Mouse (Mus musculus) hindbrain, embryonic 14.5 days (tissue): ENCODE results near the gene Pde9a. TPM values are rescaled to one million over a fixed set of nuclear protein-coding genes. Genes with fewer than 3 reads are reported as not detected.

Experiments used
- ATAC-seq: fragments of 200-750 bp; cut with Nextera tagmentation; 2 replicates; pipeline ENCODE4 v1.8.0; 2017; ENCODE audit warnings: moderate number of reproducible peaks, mild to moderate bottlenecking, moderate TSS enrichment, moderate library complexity; ENCODE audit not compliant: low FRiP score
- DNase-seq: peaks from one replicate; pipeline ENCODE4 v3.0.0-alpha.2; 2015; ENCODE audit warnings: low spot score
- H3K27ac ChIP-seq: fragments of 300-500 bp; sonication (generic); 2 replicates; pipeline ENCODE4 v1.5.1; 2014; ENCODE audit warnings: mild to moderate bottlenecking, moderate library complexity
- H3K27me3 ChIP-seq: fragments of 300-500 bp; sonication (generic); 2 replicates; pipeline ENCODE4 v1.6.1; 2014; ENCODE audit warnings: mild to moderate bottlenecking, low read length, mixed read lengths; ENCODE audit not compliant: control insufficient read depth, insufficient read depth
- H3K36me3 ChIP-seq: fragments of 300-500 bp; sonication (generic); replicated peaks from 2 replicates; pipeline ENCODE4 v1.6.1; 2014; ENCODE audit not compliant: control insufficient read depth, insufficient read depth
- H3K4me1 ChIP-seq: fragments of 300-500 bp; sonication (generic); replicated peaks from 2 replicates; pipeline ENCODE4 v1.6.1; 2014; ENCODE audit warnings: antibody characterized with exemption, low read length, mixed read lengths; ENCODE audit not compliant: control insufficient read depth, insufficient read depth
- H3K4me2 ChIP-seq: fragments of 300-500 bp; sonication (generic); replicated peaks from 2 replicates; pipeline ENCODE4 v1.6.1; 2014; ENCODE audit warnings: mild to moderate bottlenecking, moderate library complexity
- H3K4me3 ChIP-seq: fragments of 300-500 bp; sonication (generic); replicated peaks from 2 replicates; pipeline ENCODE4 v1.5.1; 2014; ENCODE audit warnings: mild to moderate bottlenecking, low read length
- H3K9ac ChIP-seq: fragments of 300-500 bp; sonication (generic); 2 replicates; pipeline ENCODE4 v1.6.1; 2014
- H3K9me3 ChIP-seq: fragments of 300-500 bp; sonication (generic); 2 replicates; pipeline ENCODE4 v1.6.1; 2016; ENCODE audit warnings: low read length; ENCODE audit not compliant: control insufficient read depth
- WGBS: fragments of 180-500 bp; shearing (Covaris S2); extraction: QIAGEN DNeasy Blood & Tissue Kit; methylation state at CpG from one replicate; pipeline ENCODE4 v1.1.7; 2014; 5-methylcytosine and 5-hydroxymethylcytosine counted together
- polyA plus RNA-seq: library from polyadenylated mRNA; unstranded; fragments of >200 nt; fragmentation: Nextera tagmentation; extraction: Ambion mirVana; gene quantifications from 2 replicates; pipeline ENCODE4 v1.2.1, GENCODE M21; 2014

Pde9a gene
- polyA plus RNA-seq, 1 experiment from 2014 or later = 32.6 TPM

GRCm38 (mm10) chr17:31433978-31434797 is 48.2 kb downstream of the Pde9a start:
- no peaks in the 10 kb centered on the region for H3K27me3 ChIP-seq
- no peak for ATAC-seq
- peak overlapping the region; percentile 51 for H3K27ac ChIP-seq
- peaks cover 8% of the 10 kb centered on the region; the same call in 1 of the 2 replicates for H3K36me3 ChIP-seq
- DNase-seq = no peak
- H3K9ac ChIP-seq = peak overlapping the region; percentile 0
- H3K4me1 ChIP-seq = peaks cover 24% of the 10 kb centered on the region
- peaks cover 4% of the 10 kb centered on the region; the same call in 1 of the 2 replicates for H3K9me3 ChIP-seq
- 11% methylated on average over 16 of the region's 16 CpGs for WGBS
- H3K4me3 ChIP-seq = no peak overlapping the region
- 0 out of 2 replicates have a peak overlapping the region, but pooled peaks have one; percentile 4 for H3K4me2 ChIP-seq

GRCm38 (mm10) chr17:31434825-31435325 is 48.9 kb downstream of the Pde9a start:
- no peak for DNase-seq
- Histone ChIP-seq H3K4me3 (no peak overlapping the region), H3K4me1 (peaks cover 24% of the 10 kb centered on the region), H3K27me3 (no peaks in the 10 kb centered on the region), H3K9ac (no peak overlapping the region), H3K4me2 (0 out of 2 replicates have a peak overlapping the region, but pooled peaks have one; percentile 4), H3K27ac (peak overlapping the region; percentile 51; the same call in 1 of the 2 replicates), H3K36me3 (peaks cover 8% of the 10 kb centered on the region; the same call in 1 of the 2 replicates), H3K9me3 (no peaks in the 10 kb centered on the region)
- WGBS = 8% methylated on average over 8 of the region's 8 CpGs
- no peak for ATAC-seq

DNA sequence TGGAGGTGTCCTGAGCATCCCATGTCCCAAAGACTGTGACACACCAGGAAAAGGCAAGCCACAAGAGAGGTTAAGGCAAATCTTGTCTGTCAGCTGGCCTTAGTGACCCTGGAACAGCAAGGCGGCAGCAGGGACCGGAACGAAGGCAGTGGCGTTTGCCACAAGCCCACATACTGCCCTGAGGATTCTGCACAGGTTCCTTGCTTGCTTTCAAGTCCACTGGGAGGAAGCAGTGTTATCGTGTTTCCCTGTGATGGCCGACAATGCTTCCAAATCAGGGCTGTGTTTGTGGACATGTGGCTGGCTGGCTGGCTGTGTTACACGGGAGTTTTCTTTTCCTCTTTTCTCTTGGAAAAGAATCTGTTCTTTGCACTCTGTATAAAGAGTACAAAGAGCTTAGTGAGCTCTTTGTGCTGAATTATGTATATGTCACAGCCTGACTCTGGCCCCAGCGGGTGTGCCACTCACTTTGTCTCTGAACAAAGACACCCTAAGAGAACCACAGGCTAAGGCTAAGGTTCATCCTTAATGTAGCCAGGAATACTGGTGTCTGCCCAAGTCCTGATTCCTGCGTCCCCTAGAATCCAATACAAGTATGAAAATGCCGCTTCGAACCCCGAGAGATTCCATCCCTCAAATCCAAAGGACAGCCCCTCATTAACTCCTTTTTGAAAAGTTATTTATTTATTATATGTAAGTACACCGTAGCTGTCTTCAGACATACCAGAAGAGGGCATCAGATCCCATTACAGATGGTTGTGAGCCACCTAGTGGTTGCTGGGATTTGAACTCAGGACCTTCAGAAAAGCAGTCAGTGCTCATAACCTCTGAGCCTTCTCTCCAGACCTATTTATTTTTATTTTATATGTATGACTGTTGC is 50.2 kb downstream of the Pde9a start:
- DNase-seq (no peak), ATAC-seq (no peak)
- WGBS = 17% methylated on average over 13 of the region's 13 CpGs
- no peak overlapping the region for H3K9ac ChIP-seq
- H3K4me3 ChIP-seq = no peak overlapping the region
- H3K36me3 ChIP-seq = no peaks in the 10 kb centered on the region
- no peaks in the 10 kb centered on the region for H3K9me3 ChIP-seq
- H3K27me3 ChIP-seq = no peaks in the 10 kb centered on the region
- H3K27ac ChIP-seq = no peak overlapping the region
- peaks cover 24% of the 10 kb centered on the region for H3K4me1 ChIP-seq
- no peak overlapping the region for H3K4me2 ChIP-seq

DNA sequence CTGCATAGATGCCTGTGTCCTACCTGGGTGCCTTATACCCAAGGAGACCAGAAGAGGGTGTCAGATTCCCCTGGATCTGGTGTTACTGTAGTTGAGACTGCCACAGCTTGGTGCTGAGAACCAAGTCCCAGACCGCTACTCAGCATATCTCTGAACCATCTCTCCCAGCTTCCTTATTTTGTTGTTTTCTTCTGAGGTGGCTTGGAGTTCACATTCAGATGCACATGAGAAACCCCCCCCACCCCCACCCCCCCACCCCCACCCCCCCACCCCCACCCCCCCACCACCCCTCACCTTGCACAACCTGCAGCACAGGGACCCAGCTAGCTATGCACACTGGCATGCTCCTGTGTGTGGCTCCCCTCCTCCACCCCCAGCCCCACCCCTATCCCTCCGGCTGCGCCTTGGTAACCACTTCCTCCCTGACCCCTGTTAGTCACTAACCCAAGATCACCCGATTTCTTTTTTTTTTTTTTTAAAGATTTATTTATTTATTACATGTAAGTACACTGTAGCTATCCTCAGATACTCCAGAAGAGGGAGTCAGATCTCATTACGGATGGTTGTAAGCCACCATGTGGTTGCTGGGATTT is 50.9 kb downstream of the Pde9a start:
- no peak for DNase-seq
- no peak for ATAC-seq
- Histone ChIP-seq H3K9me3 (no peaks in the 10 kb centered on the region), H3K27me3 (no peaks in the 10 kb centered on the region), H3K4me3 (no peak overlapping the region), H3K27ac (no peak overlapping the region), H3K9ac (no peak overlapping the region), H3K4me2 (no peak overlapping the region), H3K4me1 (peaks cover 24% of the 10 kb centered on the region), H3K36me3 (no peaks in the 10 kb centered on the region)
- 79% methylated on average over 4 of the region's 5 CpGs for WGBS

- DNase-seq (no peak), ATAC-seq (no peak)
- Histone ChIP-seq H3K27ac (no peak overlapping the region), H3K9me3 (no peaks in the 10 kb centered on the region), H3K4me2 (no peak overlapping the region), H3K9ac (no peak overlapping the region), H3K27me3 (no peaks in the 10 kb centered on the region), H3K36me3 (no peaks in the 10 kb centered on the region), H3K4me1 (peaks cover 24% of the 10 kb centered on the region), H3K4me3 (no peak overlapping the region)
- 96% methylated on average over 9 of the region's 9 CpGs for WGBS
Observed at GRCm38 (mm10) chr17:31437482-31437881, 51.5 kb downstream of the Pde9a start.

- H3K4me1 ChIP-seq = peaks cover 7% of the 10 kb centered on the region; the same call in 1 of the 2 replicates
- 86% methylated on average over 4 of the region's 4 CpGs for WGBS
- H3K9me3 ChIP-seq = no peaks in the 10 kb centered on the region
- no peak overlapping the region for H3K9ac ChIP-seq
- ATAC-seq (no peak), DNase-seq (no peak)
- no peak overlapping the region for H3K4me2 ChIP-seq
- H3K27ac ChIP-seq = no peak overlapping the region
- H3K4me3 ChIP-seq = no peak overlapping the region
- H3K36me3 ChIP-seq = peaks cover 15% of the 10 kb centered on the region; the same call in 1 of the 2 replicates
- no peaks in the 10 kb centered on the region for H3K27me3 ChIP-seq
Observed at GRCm38 (mm10) chr17:31439978-31440377, 54.0 kb downstream of the Pde9a start.

DNA sequence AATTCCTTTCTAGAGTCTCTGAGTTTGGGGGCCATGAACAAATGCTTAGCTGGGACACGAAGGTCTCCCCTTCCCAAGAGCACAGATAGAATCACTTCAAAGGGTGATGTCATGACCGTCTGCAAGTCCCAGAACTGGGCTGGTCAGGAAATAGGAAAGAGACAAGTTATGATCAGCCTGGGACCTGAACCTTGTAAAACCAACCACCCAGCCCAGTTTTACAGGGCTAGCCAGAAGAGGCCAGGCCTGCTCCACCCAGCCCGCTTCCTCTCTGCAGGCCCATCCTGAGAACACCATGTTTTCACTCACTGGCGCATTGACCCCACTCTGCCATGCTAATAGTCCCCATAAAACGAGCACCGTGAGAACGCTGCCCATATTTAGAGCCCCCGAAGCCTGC is 56.5 kb downstream of the Pde9a start:
- H3K4me3 ChIP-seq = no peak overlapping the region
- no peak overlapping the region for H3K4me2 ChIP-seq
- no peak for DNase-seq
- ATAC-seq = no peak
- H3K4me1 ChIP-seq = no peaks in the 10 kb centered on the region
- H3K27me3 ChIP-seq = no peaks in the 10 kb centered on the region
- H3K9me3 ChIP-seq = no peaks in the 10 kb centered on the region
- no peak overlapping the region for H3K27ac ChIP-seq
- peaks cover 34% of the 10 kb centered on the region for H3K36me3 ChIP-seq
- H3K9ac ChIP-seq = no peak overlapping the region
- WGBS = 96% methylated on average over 8 of the region's 8 CpGs

DNA sequence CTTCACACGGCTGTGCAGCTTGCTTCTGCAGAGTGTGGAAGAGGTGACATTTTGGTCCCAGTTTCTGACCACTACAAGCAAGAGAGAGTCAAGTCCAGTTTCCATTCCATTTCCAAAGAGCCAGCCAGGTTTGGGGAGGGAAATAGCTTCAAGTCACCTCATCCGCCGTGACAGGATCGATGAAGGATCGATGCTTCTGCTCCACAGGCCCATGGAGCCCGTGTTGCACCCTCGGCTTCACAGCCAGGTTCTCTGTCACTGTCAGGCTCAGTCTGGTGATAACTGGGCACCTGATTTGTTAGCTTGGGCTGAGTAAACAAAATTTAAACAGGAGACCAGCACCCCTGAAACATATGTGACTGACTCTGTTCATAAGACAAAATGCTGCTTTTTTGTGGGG is 58.2 kb downstream of the Pde9a start:
- 65% methylated on average over 7 of the region's 7 CpGs for WGBS
- no peaks in the 10 kb centered on the region for H3K4me1 ChIP-seq
- no peak overlapping the region for H3K4me2 ChIP-seq
- no peaks in the 10 kb centered on the region for H3K27me3 ChIP-seq
- H3K9ac ChIP-seq = no peak overlapping the region
- no peak overlapping the region for H3K27ac ChIP-seq
- no peak for DNase-seq
- no peak for ATAC-seq
- no peak overlapping the region for H3K4me3 ChIP-seq
- peaks cover 37% of the 10 kb centered on the region for H3K36me3 ChIP-seq
- no peaks in the 10 kb centered on the region for H3K9me3 ChIP-seq
